Mouse (Mus musculus) lung, postnatal 36 days (tissue): ENCODE measurements around the gene Gm28230.

Experiments
- DNase-seq: peaks from one replicate; pipeline ENCODE4 v3.0.0; 2022; ENCODE audit warnings: mixed read lengths

Gene Gm28230

GRCm38 (mm10) chr2:74741252-74741978 lies 14.9 kb downstream of the Gm28230 start:
- DNase-seq, result no peak

GRCm38 (mm10) chr2:74741979-74742277 lies 15.4 kb downstream of the Gm28230 start:
- DNase-seq, result no peak

GRCm38 (mm10) chr2:74745540-74746297 lies 19.2 kb downstream of the Gm28230 start:
- DNase-seq, result no peak

GRCm38 (mm10) chr2:74746298-74746921 lies 19.9 kb downstream of the Gm28230 start:
- DNase-seq, result no peak

- DNase-seq, result no peak
Measured at GRCm38 (mm10) chr2:74747006-74747405, 20.5 kb downstream of the Gm28230 start.

GRCm38 (mm10) chr2:74747661-74748141 lies 21.2 kb downstream of the Gm28230 start:
- DNase-seq, result no peak

- DNase-seq, result no peak
Measured at GRCm38 (mm10) chr2:74748436-74748995, 22.0 kb downstream of the Gm28230 start.

GRCm38 (mm10) chr2:74749337-74750121 lies 23.0 kb downstream of the Gm28230 start:
- no peak for DNase-seq

- DNase-seq, result no peak
Measured at GRCm38 (mm10) chr2:74750731-74751250, 24.3 kb downstream of the Gm28230 start.

- DNase-seq, result no peak
Measured at GRCm38 (mm10) chr2:74751861-74752260, 25.3 kb downstream of the Gm28230 start.

- DNase-seq, result no peak
Measured at GRCm38 (mm10) chr2:74752431-74753174, 26.1 kb downstream of the Gm28230 start.

- DNase-seq, result no peak
Measured at GRCm38 (mm10) chr2:74753175-74753523, 26.6 kb downstream of the Gm28230 start.

- DNase-seq, result no peak
Measured at GRCm38 (mm10) chr2:74753711-74754110, 27.2 kb downstream of the Gm28230 start.

- DNase-seq, result no peak
Measured at GRCm38 (mm10) chr2:74760146-74760545, 33.6 kb downstream of the Gm28230 start.

- no peak for DNase-seq
Measured at GRCm38 (mm10) chr2:74761941-74762340, 35.4 kb downstream of the Gm28230 start.

- DNase-seq, result peak; percentile 10
Measured at GRCm38 (mm10) chr2:74762522-74763244, 36.2 kb downstream of the Gm28230 start, which contains the start of gene Hoxd1. Gene Hoxd1 (plus strand): TSS chr2:74762980.

- DNase-seq, result no peak
Measured at GRCm38 (mm10) chr2:74763245-74763735, 36.8 kb downstream of the Gm28230 start.

GRCm38 (mm10) chr2:74763976-74764375 lies 37.4 kb downstream of the Gm28230 start:
- DNase-seq, result no peak

- DNase-seq, result no peak
Measured at GRCm38 (mm10) chr2:74774359-74774758, 47.8 kb downstream of the Gm28230 start.

GRCm38 (mm10) chr2:74777536-74778275 lies 51.2 kb downstream of the Gm28230 start:
- no peak for DNase-seq
